ENCODE assay signal across 12 mouse cellular contexts in genomic region chr13:37091620-37092019, GRCm38 (mm10).
"Had no signal": no experiment of that assay in that cellular context is flagged by ENCODE, and none has a peak within 500 bp of the region (broad histone marks: within the 10 kb centered on the region; RNA-seq: fewer than 3 reads in every experiment).

No protein-coding gene starts in this region.

- ATAC-seq: midbrain, embryonic 16.5 days had no signal

- DNase-seq: lung, adult 18-20 months; lung, embryonic 14.5 days; lung, postnatal 10 days; lung, postnatal 4 days; midbrain, embryonic 14.5 days; right cerebral cortex, postnatal 14 days; right cerebral cortex, postnatal 4 days; spleen, adult 18-20 months; thymus, adult 18-20 months; thymus, postnatal 14 days; thymus, postnatal 36 days had no signal
